Mouse (Mus musculus) forebrain, embryonic 11.5 days (tissue): ENCODE data around the gene Rbm25. TPM values are rescaled to one million over a fixed set of nuclear protein-coding genes. Genes with fewer than 3 reads are reported as not detected.

Experiments
- ATAC-seq: fragments of 200-750 bp; cut with Nextera tagmentation; replicated peaks from 2 replicates; pipeline ENCODE4 v1.8.0; 2017; ENCODE audit warnings: moderate TSS enrichment; ENCODE audit not compliant: low FRiP score
- DNase-seq: peaks from one replicate; pipeline ENCODE4 v3.0.0-alpha.2; 2017; ENCODE audit warnings: low spot score
- H3K27ac ChIP-seq: fragments of 300-500 bp; sonication (generic); 2 replicates; pipeline ENCODE4 v1.5.1; 2014; ENCODE audit warnings: low read depth, low read length
- H3K27me3 ChIP-seq: fragments of 300-500 bp; sonication (generic); 2 replicates; pipeline ENCODE4 v1.6.1; 2014; ENCODE audit warnings: mild to moderate bottlenecking, low read length, mixed read lengths; ENCODE audit not compliant: control insufficient read depth, insufficient read depth
- H3K36me3 ChIP-seq: fragments of 300-500 bp; sonication (generic); 2 replicates; pipeline ENCODE4 v1.6.1; 2014; ENCODE audit warnings: mild to moderate bottlenecking, low read length, moderate library complexity, mixed read lengths; ENCODE audit not compliant: control insufficient read depth, insufficient read depth
- H3K4me1 ChIP-seq: fragments of 300-500 bp; sonication (generic); replicated peaks from 2 replicates; pipeline ENCODE4 v1.6.1; 2014; ENCODE audit warnings: low read length, mixed read lengths; ENCODE audit not compliant: control insufficient read depth, insufficient read depth
- H3K4me2 ChIP-seq: fragments of 300-500 bp; sonication (generic); 2 replicates; pipeline ENCODE4 v1.6.1; 2014; ENCODE audit warnings: low read depth, mild to moderate bottlenecking, low read length, moderate library complexity, mixed read lengths; ENCODE audit not compliant: severe bottlenecking
- H3K4me3 ChIP-seq: fragments of 300-500 bp; sonication (generic); 2 replicates; pipeline ENCODE4 v1.5.1; 2014; ENCODE audit warnings: low read depth, low read length
- H3K9ac ChIP-seq: fragments of 300-500 bp; sonication (generic); 2 replicates; pipeline ENCODE4 v1.6.1; 2014; ENCODE audit warnings: low read length
- H3K9me3 ChIP-seq: fragments of 300-500 bp; sonication (generic); 2 replicates; pipeline ENCODE4 v1.6.1; 2016; ENCODE audit warnings: low read length, mixed read lengths; ENCODE audit not compliant: control insufficient read depth
- WGBS: fragments of 180-500 bp; shearing (Covaris S2); extraction: QIAGEN DNeasy Blood & Tissue Kit; methylation state at CpG from one replicate; pipeline ENCODE4 v1.1.7; 2014; 5-methylcytosine and 5-hydroxymethylcytosine counted together
- polyA plus RNA-seq: library from polyadenylated mRNA; unstranded; fragments of >200 nt; fragmentation: Nextera tagmentation; extraction: Ambion mirVana; gene quantifications from 2 replicates; pipeline ENCODE4 v1.2.1, GENCODE M21; 2014

The Rbm25 gene
- polyA plus RNA-seq, 1 experiment from 2014 or later, result 298 TPM

GRCm38 (mm10) chr12:83702796-83703195, 71.8 kb downstream of the Rbm25 start:
- DNase-seq (peak; percentile 63), ATAC-seq (peak; percentile 49; the same call in 1 of the 2 replicates)
- no peak overlapping the region for H3K9ac ChIP-seq
- no peaks in the 10 kb centered on the region for H3K9me3 ChIP-seq
- no peaks in the 10 kb centered on the region; the same call in 1 of the 2 replicates for H3K36me3 ChIP-seq
- no peaks in the 10 kb centered on the region for H3K27me3 ChIP-seq
- H3K4me3 ChIP-seq, result no peak overlapping the region
- no peak overlapping the region for H3K27ac ChIP-seq
- no peaks in the 10 kb centered on the region for H3K4me1 ChIP-seq
- WGBS, result 54% methylated on average over 4 of the region's 4 CpGs
- no peak overlapping the region for H3K4me2 ChIP-seq

- Histone ChIP-seq H3K4me2 (no peak overlapping the region), H3K9ac (no peak overlapping the region), H3K9me3 (no peaks in the 10 kb centered on the region), H3K4me1 (no peaks in the 10 kb centered on the region), H3K4me3 (no peak overlapping the region), H3K27me3 (no peaks in the 10 kb centered on the region), H3K36me3 (no peaks in the 10 kb centered on the region), H3K27ac (no peak overlapping the region)
- DNase-seq, result no peak
- 95% methylated on average over 4 of the region's 4 CpGs for WGBS
- ATAC-seq, result no peak
Measured at GRCm38 (mm10) chr12:83706951-83707350, 75.9 kb downstream of the Rbm25 start.

- no peaks in the 10 kb centered on the region for H3K9me3 ChIP-seq
- no peaks in the 10 kb centered on the region for H3K4me1 ChIP-seq
- WGBS, result 89% methylated on average over 7 of the region's 7 CpGs
- H3K4me2 ChIP-seq, result no peak overlapping the region
- DNase-seq (no peak), ATAC-seq (no peak)
- no peak overlapping the region for H3K4me3 ChIP-seq
- no peaks in the 10 kb centered on the region for H3K36me3 ChIP-seq
- H3K9ac ChIP-seq, result no peak overlapping the region
- no peak overlapping the region for H3K27ac ChIP-seq
- no peaks in the 10 kb centered on the region for H3K27me3 ChIP-seq
Measured at GRCm38 (mm10) chr12:83708160-83709092, 77.4 kb downstream of the Rbm25 start.

- DNase-seq (no peak), ATAC-seq (no peak)
- Histone ChIP-seq H3K36me3 (no peaks in the 10 kb centered on the region), H3K4me2 (no peak overlapping the region), H3K27ac (no peak overlapping the region), H3K27me3 (no peaks in the 10 kb centered on the region), H3K9ac (no peak overlapping the region), H3K9me3 (no peaks in the 10 kb centered on the region), H3K4me3 (no peak overlapping the region), H3K4me1 (no peaks in the 10 kb centered on the region)
- WGBS, result 95% methylated on average over 2 of the region's 2 CpGs
Measured at GRCm38 (mm10) chr12:83709934-83710333, 78.9 kb downstream of the Rbm25 start.

- H3K36me3 ChIP-seq, result no peaks in the 10 kb centered on the region; the same call in 1 of the 2 replicates
- H3K9me3 ChIP-seq, result no peaks in the 10 kb centered on the region
- ATAC-seq, result no peak
- H3K9ac ChIP-seq, result no peak overlapping the region
- H3K4me1 ChIP-seq, result no peaks in the 10 kb centered on the region
- H3K27ac ChIP-seq, result no peak overlapping the region
- 59% methylated on average over 2 of the region's 2 CpGs for WGBS
- H3K4me2 ChIP-seq, result no peak overlapping the region
- no peak overlapping the region for H3K4me3 ChIP-seq
- no peaks in the 10 kb centered on the region for H3K27me3 ChIP-seq
- no peak for DNase-seq
Measured at GRCm38 (mm10) chr12:83713749-83714148, 82.7 kb downstream of the Rbm25 start.

- no peak overlapping the region for H3K27ac ChIP-seq
- 92% methylated on average over 15 of the region's 15 CpGs for WGBS
- ATAC-seq, result no peak
- H3K27me3 ChIP-seq, result no peaks in the 10 kb centered on the region
- no peaks in the 10 kb centered on the region; the same call in 1 of the 2 replicates for H3K36me3 ChIP-seq
- H3K9me3 ChIP-seq, result no peaks in the 10 kb centered on the region
- no peak overlapping the region for H3K9ac ChIP-seq
- H3K4me1 ChIP-seq, result no peaks in the 10 kb centered on the region
- no peak for DNase-seq
- H3K4me2 ChIP-seq, result no peak overlapping the region
- no peak overlapping the region for H3K4me3 ChIP-seq
Measured at GRCm38 (mm10) chr12:83716416-83717184, 85.6 kb downstream of the Rbm25 start.

GRCm38 (mm10) chr12:83719431-83719830, 88.4 kb downstream of the Rbm25 start:
- Histone ChIP-seq H3K4me1 (no peaks in the 10 kb centered on the region), H3K36me3 (no peaks in the 10 kb centered on the region; the same call in 1 of the 2 replicates), H3K4me2 (no peak overlapping the region), H3K27ac (no peak overlapping the region), H3K27me3 (no peaks in the 10 kb centered on the region), H3K9ac (no peak overlapping the region), H3K9me3 (no peaks in the 10 kb centered on the region), H3K4me3 (no peak overlapping the region)
- DNase-seq, result no peak
- WGBS, result 92% methylated on average over 1 of the region's 1 CpGs
- ATAC-seq, result no peak

- no peaks in the 10 kb centered on the region for H3K4me1 ChIP-seq
- no peak overlapping the region for H3K4me2 ChIP-seq
- H3K9me3 ChIP-seq, result no peaks in the 10 kb centered on the region
- DNase-seq (no peak), ATAC-seq (no peak)
- no peak overlapping the region for H3K4me3 ChIP-seq
- 80% methylated on average over 6 of the region's 6 CpGs for WGBS
- no peak overlapping the region for H3K9ac ChIP-seq
- no peaks in the 10 kb centered on the region for H3K27me3 ChIP-seq
- no peak overlapping the region for H3K27ac ChIP-seq
- peaks cover 4% of the 10 kb centered on the region; the same call in 1 of the 2 replicates for H3K36me3 ChIP-seq
Measured at GRCm38 (mm10) chr12:83721281-83721680, 90.2 kb downstream of the Rbm25 start.
